Mouse (Mus musculus) neural tube, embryonic 10.5 days (tissue): ENCODE measurements at regions not wholly inside any gene's neighbourhood (a gene's known extent, or its start where the extent isn't known, plus 50 kb on each side); places are given as distances from the start of the nearest gene placed in this dataset.

Source experiments
- DNase-seq: peaks from one replicate; pipeline ENCODE4 v3.0.0-alpha.2; 2017; ENCODE audit warnings: low spot score; ENCODE audit errors: extremely low spot score

DNA sequence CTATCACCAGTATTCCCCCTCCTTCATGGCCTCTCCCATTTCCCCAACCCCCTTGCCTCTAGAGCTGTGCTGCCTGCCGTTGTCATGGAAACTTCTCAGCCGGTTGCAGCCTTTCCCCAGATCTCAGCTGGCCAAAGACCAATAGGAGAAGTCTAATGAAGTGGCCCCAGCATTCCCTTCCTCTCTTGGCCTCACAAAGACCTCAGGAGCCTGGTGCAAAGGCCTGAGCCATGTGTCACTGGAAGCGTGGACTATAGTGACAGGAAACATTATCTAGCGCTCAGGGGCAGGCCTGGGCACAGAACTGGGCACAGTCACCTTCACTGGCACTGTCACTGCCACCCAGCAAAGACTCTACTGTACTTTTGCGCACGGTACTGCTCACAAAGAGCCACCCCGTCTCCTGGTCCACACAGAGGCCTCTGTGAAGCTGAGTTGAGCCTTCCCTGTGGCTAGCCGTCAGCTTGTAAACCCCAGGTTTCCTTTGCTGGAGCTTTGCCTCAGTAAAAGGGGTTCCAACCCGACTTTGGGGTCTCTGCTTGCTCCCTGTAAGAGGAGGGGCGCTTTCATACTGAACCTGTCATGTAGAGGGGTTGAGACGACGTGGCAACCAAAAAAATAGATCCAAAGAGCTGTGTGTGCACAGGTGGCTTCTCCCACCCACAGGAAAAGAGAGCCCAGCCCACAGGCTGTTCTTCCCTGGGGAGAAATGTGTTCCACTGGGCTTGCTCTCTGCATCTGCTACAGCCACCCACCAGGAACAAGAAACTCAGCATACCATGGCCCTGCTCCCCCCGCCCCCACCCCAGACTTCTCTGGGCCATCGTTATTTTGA lies 282.5 kb upstream of the Gjb5 start:
- peak; percentile 52 for DNase-seq

DNA sequence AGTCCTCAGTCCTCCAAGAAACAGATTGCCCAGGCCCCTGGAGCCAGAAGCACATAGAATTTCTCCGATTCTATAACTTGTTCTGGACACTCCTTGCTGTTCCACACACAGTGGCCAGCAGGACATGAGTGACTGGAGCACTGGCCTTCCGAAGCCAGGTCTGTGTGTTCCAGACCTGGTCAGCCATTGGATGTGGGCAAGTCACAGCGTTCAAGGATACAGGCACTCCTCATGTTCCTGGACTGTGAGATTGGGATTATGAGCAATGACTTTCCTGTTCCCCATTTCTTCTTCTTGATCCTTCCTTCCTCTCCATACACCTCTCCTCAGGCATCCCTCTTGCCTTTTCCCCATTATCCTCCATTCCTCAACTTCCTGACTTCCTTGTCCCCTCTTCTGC lies 281.8 kb upstream of the Gjb5 start:
- no peak for DNase-seq

- DNase-seq, result no peak
Observed at GRCm38 (mm10) chr4:127636934-127637333, 279.0 kb upstream of the Gjb5 start.

DNA sequence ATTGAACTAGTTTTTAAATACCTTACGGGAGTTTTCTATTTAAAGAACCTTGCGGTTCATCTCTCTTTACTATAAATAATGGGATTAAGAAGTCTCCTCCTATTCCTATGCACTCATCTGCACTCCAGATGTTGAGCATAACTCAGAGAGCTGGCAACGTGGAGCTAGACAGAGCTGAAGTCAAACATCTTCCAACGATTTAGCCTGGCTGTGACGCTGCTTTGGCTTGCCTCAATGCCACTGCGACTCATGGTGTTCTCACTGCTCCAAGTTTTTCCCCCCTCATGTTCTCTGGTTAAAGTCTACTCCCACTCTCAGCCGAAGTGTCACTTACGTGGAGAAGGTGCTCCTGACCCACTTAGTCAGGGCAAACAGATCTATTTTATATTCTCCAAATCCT lies 277.3 kb upstream of the Gjb5 start:
- no peak for DNase-seq

- DNase-seq, result peak; percentile 54
Observed at GRCm38 (mm10) chr4:127619870-127620269, 261.9 kb upstream of the Gjb5 start.

DNA sequence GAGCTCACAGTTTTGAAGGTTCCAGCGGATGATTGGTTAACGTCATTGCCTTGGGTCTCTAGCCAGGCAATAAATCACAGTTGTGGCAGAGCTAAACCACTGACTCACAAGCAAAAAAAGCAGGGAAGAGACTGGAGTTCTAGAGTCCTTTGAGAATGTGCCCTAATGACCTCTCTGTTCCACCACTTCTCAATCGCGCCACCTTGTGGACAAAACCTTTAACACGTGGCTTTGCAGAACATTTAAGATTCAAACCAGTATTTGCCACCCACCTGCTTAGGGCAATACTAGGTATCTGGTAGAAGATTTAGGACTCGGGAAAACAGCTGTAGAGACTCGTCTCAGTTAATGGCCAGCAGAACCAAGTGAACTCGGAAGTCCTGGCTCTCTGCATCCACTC lies 254.8 kb upstream of the Gjb5 start:
- no peak for DNase-seq

DNA sequence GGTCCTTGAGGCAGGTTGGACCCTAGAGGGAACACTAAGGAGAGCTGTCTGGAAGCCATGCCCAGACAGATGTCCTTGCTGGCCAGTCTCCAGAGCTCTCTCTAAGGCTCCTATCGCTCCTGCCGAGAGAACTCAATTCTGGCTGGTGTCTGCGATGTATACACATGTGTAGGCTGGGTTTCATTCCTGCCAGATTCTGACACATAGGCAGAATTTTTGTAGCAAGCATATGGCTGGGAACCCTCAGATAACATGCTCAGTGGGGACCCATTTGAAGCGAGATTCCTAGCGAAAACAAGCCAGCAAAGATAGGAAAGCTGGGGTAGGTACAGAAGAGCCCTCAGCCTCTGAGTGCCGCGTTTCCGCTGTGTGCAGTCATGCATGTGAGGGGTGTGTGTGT lies 242.9 kb upstream of the Gjb5 start:
- no peak for DNase-seq

- DNase-seq, result no peak
Observed at GRCm38 (mm10) chr4:127598610-127599009, 240.6 kb upstream of the Gjb5 start.

GRCm38 (mm10) chr4:127594081-127594480 lies 236.1 kb upstream of the Gjb5 start:
- no peak for DNase-seq

- no peak for DNase-seq
Observed at GRCm38 (mm10) chr4:127591540-127591939, 233.6 kb upstream of the Gjb5 start.

- DNase-seq, result no peak
Observed at GRCm38 (mm10) chr4:127586822-127587221, 228.8 kb upstream of the Gjb5 start.

DNA sequence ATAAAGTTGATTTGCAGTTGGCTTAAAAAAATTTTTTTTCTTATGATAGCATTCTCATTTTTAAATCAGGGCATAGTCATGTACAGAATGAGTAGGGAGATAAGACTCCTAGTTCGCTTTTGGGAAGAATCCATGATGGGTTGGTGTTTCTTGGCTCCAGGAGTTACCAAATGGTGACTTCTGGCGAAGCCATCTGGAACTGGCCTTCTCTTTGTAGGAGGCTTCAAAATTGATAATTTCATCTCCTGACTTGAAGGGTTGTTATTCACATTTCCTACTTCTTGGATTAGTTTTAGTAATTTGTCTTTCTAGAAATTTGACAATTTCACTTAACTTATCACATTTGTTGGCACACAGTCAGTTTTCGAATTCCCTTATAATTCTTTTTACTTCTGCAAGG lies 218.5 kb upstream of the Gjb5 start:
- no peak for DNase-seq

- DNase-seq, result peak; percentile 33
Observed at GRCm38 (mm10) chr4:127562602-127563001, 204.6 kb upstream of the Gjb5 start.

GRCm38 (mm10) chr4:127558572-127558971 lies 200.6 kb upstream of the Gjb5 start:
- DNase-seq, result no peak

- DNase-seq, result no peak
Observed at GRCm38 (mm10) chr4:127552456-127553225, 194.7 kb upstream of the Gjb5 start.

GRCm38 (mm10) chr4:127549581-127549980 lies 191.6 kb upstream of the Gjb5 start:
- DNase-seq, result peak; percentile 21

GRCm38 (mm10) chr4:127549018-127549417 lies 191.0 kb upstream of the Gjb5 start:
- DNase-seq, result no peak

GRCm38 (mm10) chr4:127545106-127545505 lies 187.1 kb upstream of the Gjb5 start:
- no peak for DNase-seq

DNA sequence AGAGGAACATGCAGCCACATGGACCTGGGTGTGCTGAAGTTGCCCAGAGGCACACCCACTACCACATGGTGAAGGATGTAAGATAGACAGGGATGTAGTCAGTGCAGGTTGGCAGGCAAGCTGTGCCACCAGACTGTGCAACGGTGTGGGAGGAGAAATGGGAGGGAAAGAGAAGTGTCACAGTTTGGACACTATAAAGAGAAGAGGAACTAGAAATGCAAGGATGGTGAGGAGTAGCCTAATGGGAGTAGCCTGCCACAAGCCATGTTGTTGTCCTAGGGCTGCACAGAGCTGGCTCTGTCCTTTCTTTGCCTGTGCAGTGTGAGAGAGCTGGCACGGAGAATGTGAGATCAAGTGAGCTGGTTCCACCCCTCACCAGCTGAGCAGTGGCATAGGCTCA lies 185.3 kb upstream of the Gjb5 start:
- no peak for DNase-seq

GRCm38 (mm10) chr4:127542771-127543170 lies 184.8 kb upstream of the Gjb5 start:
- no peak for DNase-seq

GRCm38 (mm10) chr4:127536952-127537351 lies 179.0 kb upstream of the Gjb5 start:
- DNase-seq, result no peak

- DNase-seq, result no peak
Observed at GRCm38 (mm10) chr4:127535630-127536029, 177.6 kb upstream of the Gjb5 start.

- no peak for DNase-seq
Observed at GRCm38 (mm10) chr4:127534411-127534810, 176.4 kb upstream of the Gjb5 start.
